Mouse (Mus musculus): ENCODE results near the gene Stat5b.

- no peak for TF ChIP-seq POLR2A (IDR thresholded peaks at IDR 0.05; ENCODE audit: low read depth, low read length)
- TF ChIP-seq CTCF (IDR thresholded peaks at IDR 0.05; ENCODE audit: borderline replicate concordance, insufficient read depth, low read length): no peak
These were observed 60.8 kb downstream of the Stat5b start for GRCm38 (mm10) chr11:100789702-100790101.
